Mouse (Mus musculus) NIH3T3 (cell line): ENCODE measurements at regions not wholly inside any gene's neighbourhood (a gene's known extent, or its start where the extent isn't known, plus 50 kb on each side); places are given as distances from the start of the nearest gene placed in this dataset.
A peak's percentile ranks its signal among the peaks of the same experiment; 100 is the strongest.

Experiments
- DNase-seq: peaks from one replicate; pipeline ENCODE4 v3.0.0-alpha.2; 2012; ENCODE audit warnings: low read depth

GRCm38 (mm10) chr11:86408686-86409579 is 51.5 kb upstream of the Med13 start:
- no peak for DNase-seq

GRCm38 (mm10) chr11:86409580-86409947 is 52.2 kb upstream of the Med13 start:
- DNase-seq: no peak

DNA sequence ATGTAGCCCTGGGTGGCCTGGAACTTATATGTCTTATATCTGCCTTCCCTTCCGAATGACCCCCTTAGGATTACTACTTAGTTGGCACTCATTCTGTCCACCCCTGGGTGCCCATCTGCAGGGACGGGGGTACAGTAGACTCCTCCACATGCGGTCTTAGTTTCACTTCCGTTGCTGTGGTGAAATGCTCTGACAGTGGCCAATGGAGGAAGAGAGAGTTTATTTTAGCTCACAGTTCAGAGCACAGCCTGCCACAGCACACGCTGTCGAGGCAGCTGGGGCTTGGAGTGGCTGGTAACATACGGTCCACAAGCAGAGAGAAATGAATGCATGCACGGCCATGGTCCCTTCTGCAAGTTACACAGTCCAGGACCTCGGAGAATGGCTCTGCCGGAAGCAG is 53.1 kb upstream of the Med13 start:
- no peak for DNase-seq

- DNase-seq: peak; percentile 51
Observed at GRCm38 (mm10) chr11:86412772-86413390, 55.5 kb upstream of the Med13 start.

DNA sequence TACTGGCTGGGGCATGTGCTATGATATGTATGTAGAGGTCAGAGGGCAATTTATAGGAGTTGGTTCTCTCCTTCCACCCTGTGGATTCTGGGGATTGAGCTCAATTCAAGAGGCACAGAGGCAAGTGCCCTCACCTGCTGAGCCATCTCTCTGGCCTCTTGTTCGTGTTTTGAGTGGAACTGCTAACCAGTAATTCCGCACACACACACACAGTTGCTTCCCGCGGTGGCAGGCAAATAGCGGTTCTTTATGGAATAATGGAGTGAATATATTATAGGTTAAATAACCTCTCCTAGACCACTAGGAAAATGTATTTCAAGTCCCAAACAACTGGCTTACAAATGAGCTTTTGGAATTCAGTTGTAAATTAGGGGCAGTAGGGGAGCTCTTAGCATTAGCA is 59.1 kb upstream of the Med13 start:
- DNase-seq: no peak

- no peak for DNase-seq
Observed at GRCm38 (mm10) chr11:86417164-86417563, 59.8 kb upstream of the Med13 start.

DNA sequence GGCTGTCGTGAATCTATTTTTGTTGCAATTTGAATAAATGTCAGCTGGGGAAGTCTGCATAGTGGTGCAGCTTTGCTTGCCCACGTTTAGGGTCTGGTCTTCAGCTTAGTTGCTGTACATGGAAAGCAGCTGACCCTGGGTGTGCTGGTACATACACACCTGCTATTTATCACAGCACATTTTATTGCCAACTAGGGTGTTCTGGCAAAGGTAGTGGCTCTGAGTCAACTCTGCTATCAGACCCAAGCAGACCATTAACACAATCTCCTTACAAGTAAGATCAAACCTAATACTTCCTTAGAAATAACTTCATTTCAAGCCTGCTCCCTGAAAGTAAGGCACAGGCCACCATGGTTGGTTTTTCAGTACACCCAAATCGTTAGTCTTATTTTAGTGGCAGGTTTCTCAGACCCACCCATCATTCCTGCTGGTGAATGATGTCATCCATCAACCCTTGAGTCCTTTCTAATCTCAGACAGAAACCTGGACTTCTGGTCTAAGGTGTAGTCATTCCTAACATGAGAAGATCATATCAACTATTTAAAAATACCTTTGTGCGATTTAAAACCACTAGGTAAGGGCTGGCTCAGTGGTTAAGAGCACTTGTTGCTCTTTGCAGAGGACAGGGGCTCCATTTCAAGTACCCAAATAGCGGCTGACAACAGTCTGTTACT is 62.5 kb upstream of the Med13 start:
- DNase-seq: no peak

GRCm38 (mm10) chr11:86428926-86429325 is 55.5 kb upstream of the Rnft1 start:
- no peak for DNase-seq

- DNase-seq: no peak
Observed at GRCm38 (mm10) chr11:86430287-86430686, 54.2 kb upstream of the Rnft1 start.

DNA sequence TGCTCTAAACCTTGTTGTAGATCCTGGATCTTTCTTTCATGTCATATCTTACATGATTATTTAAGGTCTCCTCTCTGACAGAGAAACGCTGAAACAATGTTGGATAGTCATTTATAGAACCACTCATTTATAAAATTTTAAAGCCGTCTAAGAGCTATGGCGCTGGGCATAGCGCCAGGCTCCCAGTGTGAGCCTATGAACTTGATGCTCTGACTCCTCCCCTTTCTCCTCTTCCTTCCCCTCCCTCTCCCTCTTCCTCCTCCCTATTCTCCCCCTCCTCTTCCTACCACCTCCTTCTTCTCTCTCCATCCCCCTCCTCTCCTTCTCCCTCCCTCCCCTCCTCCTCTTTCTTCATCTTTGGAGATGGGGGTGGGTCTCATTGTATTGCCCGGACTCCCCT is 52.9 kb upstream of the Rnft1 start:
- DNase-seq: no peak

DNA sequence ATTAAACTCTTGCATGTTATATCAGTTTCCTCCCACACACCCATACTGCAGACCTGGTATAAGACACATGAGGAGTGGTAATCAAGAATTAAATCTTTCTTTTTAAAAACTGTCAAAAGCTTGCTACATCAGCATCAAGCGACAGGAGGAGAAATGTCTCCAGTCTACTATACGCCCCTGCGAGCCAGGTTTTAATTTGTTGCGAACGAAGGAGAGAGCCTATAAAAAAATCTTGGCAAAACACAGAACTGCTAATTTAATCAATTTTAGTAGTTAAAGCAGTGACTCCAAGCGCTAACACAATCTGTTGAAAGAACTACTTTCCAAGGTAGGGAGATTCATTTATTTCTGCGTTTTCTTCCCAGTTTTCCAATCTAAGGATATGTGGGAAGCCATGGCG is 50.4 kb upstream of the Rnft1 start:
- no peak for DNase-seq
